Mouse (Mus musculus): ENCODE data around the gene Dus2.

Gene Dus2

DNA sequence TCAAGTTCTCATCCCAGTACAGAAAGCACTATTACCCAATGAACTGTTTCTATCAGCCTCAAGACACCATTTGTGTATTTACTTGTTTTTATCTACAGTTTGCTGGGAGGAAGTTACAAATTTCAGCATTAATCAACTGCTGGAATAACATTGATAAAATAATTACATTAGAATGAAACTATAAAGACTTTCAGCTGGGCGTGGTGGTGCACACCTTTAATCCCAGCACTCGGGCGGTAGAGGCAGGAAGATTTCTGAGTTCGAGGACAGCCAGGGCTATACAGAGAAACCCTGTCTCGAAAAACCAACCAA lies 84.7 kb downstream of the Dus2 start:
- DNase-seq (ENCODE audit: low spot score in 2 of 2) = no peak

GRCm38 (mm10) chr8:106076612-106077011 lies 85.5 kb downstream of the Dus2 start:
- DNase-seq (ENCODE audit: low spot score in 2 of 2) = no peak

- no peak for DNase-seq (ENCODE audit: low spot score in 2 of 2)
Measured at GRCm38 (mm10) chr8:106077452-106078067, 86.4 kb downstream of the Dus2 start.

DNA sequence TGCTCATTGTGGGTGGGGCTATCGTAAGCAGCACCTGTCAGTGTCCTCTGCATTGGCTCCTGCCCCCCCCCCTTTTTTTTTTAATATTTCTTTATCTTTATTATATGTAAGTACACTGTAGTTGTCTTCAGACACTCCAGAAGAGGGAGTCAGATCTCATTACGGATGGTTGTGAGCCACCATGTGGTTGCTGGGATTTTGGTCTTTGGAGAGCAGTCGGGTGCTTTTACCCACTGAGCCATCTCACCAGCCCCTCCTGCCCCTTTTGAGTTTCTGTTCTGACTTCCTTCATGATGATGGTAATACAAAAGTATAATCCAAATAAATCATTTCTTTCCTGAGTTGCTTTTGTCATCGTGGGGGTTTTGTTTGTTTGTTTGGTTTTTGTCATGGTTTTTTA lies 111.2 kb downstream of the Dus2 start:
- no peak for DNase-seq (ENCODE audit: low spot score in 2 of 2)

Data from urinary bladder, adult 18-20 months (tissue).